ENCODE assay signal across 26 mouse cellular contexts in genomic region chr5:19309870-19310269, GRCm38 (mm10).
DNase-seq lines count a peak whose midpoint lies in the region; ATAC-seq and TF ChIP-seq lines count a peak whose summit lies in the region.
"Had no signal": no experiment of that assay in that cellular context is flagged by ENCODE, and none has a peak within 500 bp of the region (broad histone marks: within the 10 kb centered on the region; RNA-seq: fewer than 3 reads in every experiment).

No protein-coding gene starts in this region.

- no peak for TF ChIP-seq CTCF in CH12.LX (conservative IDR thresholded peaks at IDR 0.05 in 1 of 2, IDR thresholded peaks at IDR 0.05 in 1 of 2; ENCODE audit: low read depth in 2 of 2, low read length in 2 of 2)

- dilution Hi-C loops in CH12.LX (cut with MboI; ENCODE audit: extremely low pct_ligation_motif_present, extremely low pct_unique_long_range_greater_than_20kb, low sequenced_read_pairs): no loop called here

- H3K36me3 ChIP-seq in CH12.LX (replicated peaks in 1 of 2; ENCODE audit: control insufficient read depth in 1 of 2, insufficient read depth in 1 of 2, low read length in 1 of 2): no peaks in the 10 kb centered on the region
- H3K36me3 ChIP-seq: embryonic facial prominence, embryonic 12.5 days; embryonic facial prominence, embryonic 15.5 days; heart, embryonic 12.5 days; heart, embryonic 15.5 days; hindbrain, embryonic 10.5 days; hindbrain, embryonic 13.5 days; intestine, embryonic 15.5 days had no signal

- H3K4me3 ChIP-seq in CH12.LX (replicated peaks in 1 of 3; ENCODE audit: low read depth in 2 of 3, low read length in 2 of 3, poor library complexity in 1 of 3): no peak overlapping the region
- H3K4me3 ChIP-seq: embryonic facial prominence, embryonic 12.5 days; embryonic facial prominence, embryonic 15.5 days; gastrocnemius, adult 2 months; heart, embryonic 12.5 days; heart, embryonic 15.5 days; hindbrain, embryonic 10.5 days; hindbrain, embryonic 13.5 days; intestine, embryonic 15.5 days had no signal

- no peaks in the 10 kb centered on the region for H3K27me3 ChIP-seq in CH12.LX (replicated peaks)
- H3K27me3 ChIP-seq: embryonic facial prominence, embryonic 12.5 days; embryonic facial prominence, embryonic 15.5 days; heart, embryonic 12.5 days; heart, embryonic 15.5 days; hindbrain, embryonic 13.5 days; intestine, embryonic 15.5 days had no signal

- intact Hi-C loops in left cerebral cortex, postnatal 14 days (cut with DNase I): no loop called here

- H3K4me1 ChIP-seq in CH12.LX (ENCODE audit: control insufficient read depth in 1 of 2, insufficient read depth in 2 of 2): no peaks in the 10 kb centered on the region
- H3K4me1 ChIP-seq: embryonic facial prominence, embryonic 12.5 days; embryonic facial prominence, embryonic 15.5 days; heart, embryonic 12.5 days; heart, embryonic 15.5 days; hindbrain, embryonic 10.5 days; hindbrain, embryonic 13.5 days; intestine, embryonic 15.5 days had no signal

- no peaks in the 10 kb centered on the region for H3K79me2 ChIP-seq in CH12.LX (replicated peaks; ENCODE audit: control insufficient read depth, extremely low read depth, insufficient read depth, poor library complexity, severe bottlenecking)

- ATAC-seq in megakaryocyte progenitor cell, adult 5-6 weeks (replicated peaks; ENCODE audit: poor library complexity): peak; percentile 26; the same call in 1 of the 2 replicates
- ATAC-seq: forebrain, embryonic 14.5 days; forebrain, postnatal 0 days; hindbrain, embryonic 16.5 days; intestine, embryonic 15.5 days had no signal

- no peak overlapping the region for H3K9ac ChIP-seq in CH12.LX (ENCODE audit: insufficient read depth, low read depth)
- H3K9ac ChIP-seq: embryonic facial prominence, embryonic 12.5 days; embryonic facial prominence, embryonic 15.5 days; forebrain, postnatal 0 days; heart, embryonic 12.5 days; heart, embryonic 15.5 days; hindbrain, embryonic 13.5 days; intestine, embryonic 15.5 days had no signal

- no peak for TF ChIP-seq EP300 in CH12.LX (IDR thresholded peaks at IDR 0.05; ENCODE audit: low read length)

- in situ Hi-C loops in CH12.LX (cut with MboI; ENCODE audit: low pct_ligation_motif_present, low pct_unique_long_range_greater_than_20kb, low sequenced_read_pairs): no loop called here

- DNase-seq in CH12.LX (ENCODE audit: extremely low read depth) (peak; percentile 5), NIH3T3 (ENCODE audit: low read depth) (peak; percentile 3)
- no peak for DNase-seq in lung, postnatal 4 days
- DNase-seq in left cerebral cortex, postnatal 14 days (ENCODE audit: low spot score in 2 of 2): no peak
- DNase-seq in testis, postnatal 14 days (ENCODE audit: low spot score): no peak
- DNase-seq: adrenal gland, adult 8-10 months; adrenal gland, postnatal 25 days; cerebellum, adult 2 months; cerebellum, adult 9-11 months; cerebellum, postnatal 25 days; forebrain, postnatal 0 days; gastrocnemius, adult 2 months; gastrocnemius, postnatal 14 days; heart, adult 18-20 months; heart, postnatal 10 days; heart, postnatal 36 days had no signal

- no peak overlapping the region for H3K4me2 ChIP-seq in CH12.LX (ENCODE audit: insufficient read depth, low read depth, poor library complexity, severe bottlenecking)
- H3K4me2 ChIP-seq: embryonic facial prominence, embryonic 12.5 days; embryonic facial prominence, embryonic 15.5 days; heart, embryonic 12.5 days; heart, embryonic 15.5 days; hindbrain, embryonic 13.5 days; intestine, embryonic 15.5 days had no signal

- TF ChIP-seq RAD21 in CH12.LX (IDR thresholded peaks at IDR 0.05; ENCODE audit: low read depth, low read length): no peak

- TF ChIP-seq POLR2A in CH12.LX (IDR thresholded peaks at IDR 0.05; ENCODE audit: low read depth, low read length): no peak

- no peaks in the 10 kb centered on the region for H3K9me3 ChIP-seq in CH12.LX (replicated peaks; ENCODE audit: low read length)
- H3K9me3 ChIP-seq: embryonic facial prominence, embryonic 12.5 days; embryonic facial prominence, embryonic 15.5 days; heart, embryonic 12.5 days; heart, embryonic 15.5 days; hindbrain, embryonic 10.5 days; hindbrain, embryonic 13.5 days; intestine, embryonic 15.5 days had no signal

- no peak overlapping the region for H3K27ac ChIP-seq in CH12.LX (ENCODE audit: insufficient read depth, low read depth)
- H3K27ac ChIP-seq: embryonic facial prominence, embryonic 12.5 days; embryonic facial prominence, embryonic 15.5 days; gastrocnemius, adult 2 months; heart, embryonic 15.5 days; hindbrain, embryonic 10.5 days; hindbrain, embryonic 13.5 days; intestine, embryonic 15.5 days had no signal

TF ChIP-seq in CH12.LX, 34 proteins besides CTCF, POLR2A, EP300 and RAD21:
- TF ChIP-seq SIN3A (IDR thresholded peaks at IDR 0.05; ENCODE audit: low read length): no peak
- TF ChIP-seq TCF12 (IDR thresholded peaks at IDR 0.05; ENCODE audit: low read depth, low read length): no peak
- TF ChIP-seq NRF1 (IDR thresholded peaks at IDR 0.05; ENCODE audit: low read depth, low read length): no peak
- TF ChIP-seq IRF4 (IDR thresholded peaks at IDR 0.05; ENCODE audit: low read depth, low read length): no peak
- no peak for TF ChIP-seq ZKSCAN1 (IDR thresholded peaks at IDR 0.05; ENCODE audit: borderline replicate concordance, low read depth, low read length)
- no peak for TF ChIP-seq MAX (IDR thresholded peaks at IDR 0.05; ENCODE audit: low read length)
- TF ChIP-seq JUND (conservative IDR thresholded peaks at IDR 0.05; ENCODE audit: low read depth, low read length): no peak
- no peak for TF ChIP-seq E2F4 (IDR thresholded peaks at IDR 0.05; ENCODE audit: insufficient replicate concordance, low read depth, low read length)
- no peak for TF ChIP-seq RCOR1 (conservative IDR thresholded peaks at IDR 0.05; ENCODE audit: low read depth, low read length)
- TF ChIP-seq ELF1 (IDR thresholded peaks at IDR 0.05; ENCODE audit: low read depth, low read length): no peak

Comparison
In these comparisons a context has a peak if more than half of its experiments do, and no peak if none do; other contexts are left out.
1. DNase-seq: peak in CH12.LX (single experiment) and NIH3T3 (single experiment); none in lung, postnatal 4 days (0 of 2), left cerebral cortex, postnatal 14 days (0 of 2) and testis, postnatal 14 days (single experiment).